In genomic region chr7:85543118-85543517, GRCm38 (mm10) we compare ENCODE assay signal across 43 mouse cellular contexts. TPM values are rescaled to one million over a fixed set of nuclear protein-coding genes. Genes with fewer than 3 reads are reported as not detected.
"Had no signal": no experiment of that assay in that cellular context is flagged by ENCODE, and none has a peak within 500 bp of the region (broad histone marks: within the 10 kb centered on the region; RNA-seq: fewer than 3 reads in every experiment).

No protein-coding gene starts in this region.

- DNase-seq: gastrocnemius, postnatal 14 days; gastrocnemius, postnatal 36 days; heart, adult 11 months; heart, adult 2 months; heart, postnatal 14 days; heart, postnatal 36 days; kidney, adult 11 months; kidney, adult 2 months; kidney, postnatal 10 days; kidney, postnatal 25 days; kidney, postnatal 4 days; layer of hippocampus, adult 9-11 months; layer of hippocampus, postnatal 36 days; liver; liver, embryonic 13.5 days; liver, postnatal 0 days had no signal

RNA-seq across cellular contexts. Expression of gene Vmn2r71, which starts 19.8 kb away (rescaled TPM):
- total RNA-seq: gastrocnemius, adult 18-20 months; gastrocnemius, adult 8-10 months; gastrocnemius, postnatal 14 days; gastrocnemius, postnatal 36 days; heart, adult 2 months; heart, postnatal 14 days; heart, postnatal 36 days; hematopoietic stem cell, adult 5-6 weeks; hindbrain, postnatal 0 days; layer of hippocampus, adult 2 months; layer of hippocampus, postnatal 14 days; layer of hippocampus, postnatal 36 days; left cerebral cortex, adult 18-20 months; left cerebral cortex, adult 8-10 months; left cerebral cortex, postnatal 14 days; left cerebral cortex, postnatal 36 days had no signal
- polyA plus RNA-seq: gonadal fat pad, adult 2 months; heart, adult 2 months; heart, embryonic 11.5 days; heart, embryonic 13.5 days; heart, embryonic 15.5 days; heart, postnatal 0 days; hindbrain, embryonic 11.5 days; hindbrain, embryonic 13.5 days; hindbrain, embryonic 15.5 days; hindbrain, postnatal 0 days; intestine, embryonic 14.5 days; intestine, embryonic 16.5 days; kidney, adult 2 months; kidney, embryonic 14.5 days; kidney, embryonic 16.5 days; limb, embryonic 10.5 days; limb, embryonic 12.5 days; limb, embryonic 14.5 days; liver, embryonic 11.5 days; liver, embryonic 13.5 days; liver, embryonic 15.5 days; liver, postnatal 0 days had no signal

RNA-seq across cellular contexts. Expression of gene Vmn2r70, which starts 25.9 kb away (rescaled TPM):
- total RNA-seq: gastrocnemius, adult 18-20 months; gastrocnemius, adult 8-10 months; gastrocnemius, postnatal 14 days; gastrocnemius, postnatal 36 days; heart, adult 2 months; heart, postnatal 14 days; heart, postnatal 36 days; hematopoietic stem cell, adult 5-6 weeks; hindbrain, postnatal 0 days; layer of hippocampus, adult 2 months; layer of hippocampus, postnatal 14 days; layer of hippocampus, postnatal 36 days; left cerebral cortex, adult 18-20 months; left cerebral cortex, adult 8-10 months; left cerebral cortex, postnatal 14 days; left cerebral cortex, postnatal 36 days had no signal
- polyA plus RNA-seq: gonadal fat pad, adult 2 months; heart, adult 2 months; heart, embryonic 11.5 days; heart, embryonic 13.5 days; heart, embryonic 15.5 days; heart, postnatal 0 days; hindbrain, embryonic 11.5 days; hindbrain, embryonic 13.5 days; hindbrain, embryonic 15.5 days; hindbrain, postnatal 0 days; intestine, embryonic 14.5 days; intestine, embryonic 16.5 days; kidney, adult 2 months; kidney, embryonic 14.5 days; kidney, embryonic 16.5 days; limb, embryonic 10.5 days; limb, embryonic 12.5 days; limb, embryonic 14.5 days; liver, embryonic 11.5 days; liver, embryonic 13.5 days; liver, embryonic 15.5 days; liver, postnatal 0 days had no signal
